Mouse (Mus musculus): ENCODE measurements at regions not wholly inside any gene's neighbourhood (a gene's known extent, or its start where the extent isn't known, plus 50 kb on each side); places are given as distances from the start of the nearest gene placed in this dataset.
"Not testable (repeated sequence)": the region's sequence is repeated elsewhere in the genome, so short reads cannot be mapped to it uniquely, and the experiment has no call there.

DNA sequence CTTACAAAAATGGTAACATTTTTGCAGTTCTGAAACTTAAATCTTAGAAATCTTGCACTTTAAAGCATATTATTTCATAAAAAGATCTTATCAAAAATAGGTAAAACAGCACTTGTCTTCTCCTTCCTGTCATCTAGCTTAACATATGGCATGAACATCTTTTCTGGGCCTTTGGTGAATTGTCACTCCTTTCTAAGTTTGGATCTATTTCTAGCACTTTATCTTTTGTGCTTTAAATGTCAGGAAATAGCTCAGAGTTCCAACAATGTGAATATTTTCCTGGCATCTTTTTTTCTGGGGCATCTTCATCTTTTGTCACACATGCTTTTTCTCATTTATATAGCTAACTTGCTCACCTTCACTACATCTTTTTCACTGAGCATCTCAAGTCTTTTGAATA is 527.4 kb upstream of the Gm5150 start:
- no peak for DNase-seq

- not testable (repeated sequence) for DNase-seq
Observed at GRCm38 (mm10) chr3:16527511-16527910, 521.3 kb upstream of the Gm5150 start.

- not testable (repeated sequence) for DNase-seq
Observed at GRCm38 (mm10) chr3:16488431-16488830, 482.2 kb upstream of the Gm5150 start.

- no peak for DNase-seq
Observed at GRCm38 (mm10) chr3:16482750-16483149, 476.5 kb upstream of the Gm5150 start.

- DNase-seq: no peak
Observed at GRCm38 (mm10) chr3:16471360-16471759, 465.1 kb upstream of the Gm5150 start.

GRCm38 (mm10) chr3:16466388-16466787 is 460.2 kb upstream of the Gm5150 start:
- peak; percentile 71 for DNase-seq

GRCm38 (mm10) chr3:16465357-16465756 is 459.1 kb upstream of the Gm5150 start:
- DNase-seq: no peak

DNA sequence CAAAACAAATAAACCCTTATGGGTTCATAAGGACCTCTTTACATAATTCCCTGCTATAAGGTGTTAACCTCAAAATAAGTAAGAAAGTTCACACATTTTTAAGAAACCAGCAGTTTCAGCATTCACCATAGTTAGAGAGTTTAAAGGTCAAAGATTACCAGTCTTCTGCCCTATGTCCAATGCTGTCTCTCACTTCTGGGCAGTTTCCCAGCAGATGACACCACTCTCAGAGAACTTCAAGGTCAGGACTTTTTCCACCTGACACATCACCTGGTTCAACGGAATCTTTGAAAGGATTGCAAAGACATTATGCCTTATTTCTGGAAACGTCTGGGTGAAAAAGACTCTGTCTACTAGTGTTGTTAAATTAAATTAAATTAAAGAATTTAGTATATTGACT is 458.1 kb upstream of the Gm5150 start:
- no peak for DNase-seq

GRCm38 (mm10) chr3:16433033-16433432 is 426.8 kb upstream of the Gm5150 start:
- no peak for DNase-seq

GRCm38 (mm10) chr3:16431819-16432115 is 425.5 kb upstream of the Gm5150 start:
- DNase-seq: no peak

GRCm38 (mm10) chr3:16431082-16431818 is 425.0 kb upstream of the Gm5150 start:
- no peak for DNase-seq
